Mouse (Mus musculus) spleen, adult 12 weeks (tissue): Measurements from ENCODE around the gene Gucy1b2.
A peak's percentile ranks its signal among the peaks of the same experiment; 100 is the strongest.

ENCODE experiments used
- DNase-seq: peaks from one replicate; pipeline ENCODE4 v3.0.0; 2022; ENCODE audit warnings: low spot score

The Gucy1b2 gene

DNA sequence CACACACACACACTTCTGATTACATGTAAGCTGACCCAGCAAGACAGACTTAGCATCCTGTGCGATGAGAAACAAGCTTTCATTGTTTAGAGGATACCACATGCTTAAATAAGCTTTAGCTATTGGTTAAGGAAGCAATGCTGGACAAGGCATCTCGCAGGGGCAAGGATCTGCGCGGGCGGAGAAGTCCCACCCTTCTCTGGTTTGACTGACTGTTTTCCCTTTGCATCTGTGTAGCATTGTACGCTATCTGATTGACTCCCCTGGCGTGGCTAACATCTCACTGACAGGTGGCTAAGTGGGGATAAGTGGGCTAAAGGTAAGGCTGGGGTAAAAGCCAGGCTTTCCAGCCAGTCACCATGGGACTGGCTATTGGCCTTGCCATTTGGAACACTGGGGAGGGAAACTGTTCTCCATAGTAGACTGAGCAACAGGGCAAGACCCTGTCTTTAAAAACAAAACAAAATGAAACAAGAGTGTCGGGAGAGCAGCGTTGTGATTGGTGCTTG, at the start of gene Gucy1b2:
TSS of gene Gucy1b2 (minus strand) at position 51 of the 509 bp plus-strand sequence.
- no peak for DNase-seq

DNA sequence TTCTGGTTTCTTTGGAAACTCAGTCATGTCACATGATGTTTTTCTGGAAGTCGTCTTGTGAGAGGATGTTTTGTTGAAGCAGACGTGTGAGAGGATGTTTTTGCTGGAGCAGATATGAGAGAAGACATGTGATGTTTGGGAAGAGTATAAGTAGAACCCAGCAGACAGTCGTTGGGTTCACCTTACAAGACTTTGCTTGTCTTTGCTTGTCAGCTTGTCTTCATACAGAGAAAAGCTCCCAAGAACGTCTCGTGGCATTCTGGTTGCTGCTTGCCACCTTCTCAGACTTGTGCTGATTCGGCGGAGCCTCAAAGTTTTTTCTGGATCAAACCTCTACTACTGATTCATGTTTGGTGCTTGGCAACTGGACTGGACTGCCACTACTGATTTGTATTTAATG, 41.3 kb upstream of the Gucy1b2 start:
- DNase-seq = no peak

- DNase-seq = no peak
These were observed 40.4 kb upstream of the Gucy1b2 start for GRCm38 (mm10) chr14:62496501-62496900.

DNA sequence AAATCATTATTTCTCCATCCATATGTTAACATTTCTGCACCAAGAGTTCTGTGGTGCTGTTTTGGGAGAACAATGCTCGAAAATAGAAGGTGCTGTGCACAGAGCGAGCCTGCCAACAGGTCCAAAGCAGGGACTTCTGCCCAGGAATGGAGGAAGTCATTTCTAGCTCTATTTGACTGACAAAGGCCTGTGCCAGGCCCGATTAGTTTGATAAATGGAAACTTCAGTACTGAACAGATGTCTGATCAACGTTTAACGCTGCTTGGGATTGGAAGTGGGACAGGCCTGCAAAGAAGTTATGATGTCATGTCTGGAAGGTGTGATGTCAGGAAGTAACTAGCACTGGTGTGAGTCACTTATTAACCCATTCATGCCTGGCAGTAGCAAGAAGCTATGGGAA, 37.4 kb upstream of the Gucy1b2 start:
- DNase-seq = no peak

GRCm38 (mm10) chr14:62492196-62492850, 36.2 kb upstream of the Gucy1b2 start:
- DNase-seq = no peak

DNA sequence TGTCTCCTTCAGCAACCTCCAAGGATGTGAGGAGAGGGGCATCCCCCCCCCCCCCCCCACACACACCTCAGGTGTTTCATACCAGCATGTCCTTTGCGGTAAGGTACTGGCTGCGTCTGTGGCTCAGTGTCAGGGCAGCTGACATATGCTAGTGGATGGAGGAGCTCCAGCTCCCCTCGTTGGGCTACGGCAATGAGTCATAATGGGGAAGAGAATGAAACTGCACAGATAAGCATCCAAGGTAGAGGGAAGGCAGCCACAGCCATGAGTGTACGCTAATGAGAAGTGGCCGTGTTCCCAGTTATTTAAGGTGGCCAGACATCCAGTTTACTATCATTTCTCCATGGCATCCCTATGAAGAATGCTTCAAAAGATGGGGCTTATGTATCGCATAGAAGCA, 32.2 kb upstream of the Gucy1b2 start:
- no peak for DNase-seq

- no peak for DNase-seq
These were observed 25.3 kb upstream of the Gucy1b2 start for GRCm38 (mm10) chr14:62481381-62481780.

- no peak for DNase-seq
These were observed 23.3 kb upstream of the Gucy1b2 start for GRCm38 (mm10) chr14:62479395-62479794.

DNA sequence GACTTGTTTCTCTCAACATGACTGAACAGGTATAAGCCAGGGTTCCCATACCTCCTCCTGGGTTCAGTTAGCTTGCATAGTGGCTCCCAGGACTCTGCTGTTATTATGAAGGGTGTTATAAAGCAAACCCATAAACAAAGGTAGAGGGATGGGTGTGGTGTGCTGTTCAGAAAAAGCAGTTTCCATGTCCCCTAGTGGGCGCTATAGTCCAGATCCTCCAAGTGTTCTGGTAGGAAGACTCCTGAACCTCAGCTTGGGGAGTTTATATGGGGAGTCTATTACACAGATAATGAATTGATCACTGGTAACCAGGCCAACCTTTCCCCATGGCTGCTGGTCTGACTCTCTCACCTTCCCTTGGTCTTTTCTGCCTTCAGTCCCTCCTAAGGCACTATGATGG, 18.4 kb upstream of the Gucy1b2 start:
- DNase-seq = no peak

DNA sequence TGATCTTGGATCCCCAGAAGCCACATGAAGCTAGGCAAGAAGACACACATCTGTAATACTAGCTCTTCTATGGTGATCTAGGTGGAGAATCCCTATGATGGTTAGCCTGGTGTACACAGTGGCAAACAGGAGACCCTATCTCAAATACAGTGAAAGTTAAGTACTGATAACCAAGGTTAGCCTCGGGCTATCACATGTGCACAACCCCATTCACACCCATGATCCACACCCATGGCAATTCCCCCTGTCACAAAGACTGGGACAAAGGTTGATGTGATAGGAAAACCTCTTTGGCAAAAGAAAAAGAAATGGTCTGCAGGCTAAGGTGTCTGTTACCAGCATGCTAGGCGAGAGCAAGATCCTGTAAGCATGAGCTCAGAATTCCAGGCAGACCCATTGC, 16.0 kb upstream of the Gucy1b2 start:
- no peak for DNase-seq

DNA sequence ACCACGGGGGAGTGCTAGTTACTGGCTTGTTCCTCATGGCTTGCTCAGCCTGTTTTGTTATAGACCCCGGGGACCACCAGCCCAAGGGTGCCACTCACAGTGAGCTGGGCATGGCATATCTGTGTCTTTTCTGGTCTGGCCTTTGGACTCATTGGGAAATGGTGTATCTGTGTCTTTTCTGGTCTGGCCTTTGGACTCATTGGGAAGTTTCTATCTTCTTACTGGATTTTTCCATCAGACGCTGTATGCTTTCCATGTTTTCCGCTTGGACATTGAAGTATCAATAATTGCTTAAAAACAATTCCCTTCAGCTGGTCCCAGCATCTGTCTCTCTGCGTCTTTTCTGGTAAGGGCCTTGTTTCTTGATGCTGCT, 12.7 kb upstream of the Gucy1b2 start:
- DNase-seq = no peak

GRCm38 (mm10) chr14:62468119-62468752, 12.1 kb upstream of the Gucy1b2 start:
- no peak for DNase-seq

- DNase-seq = no peak
These were observed 8.9 kb upstream of the Gucy1b2 start for GRCm38 (mm10) chr14:62464966-62465365.

- no peak for DNase-seq
These were observed 3.5 kb upstream of the Gucy1b2 start for GRCm38 (mm10) chr14:62459541-62459940.

- peak; percentile 37 for DNase-seq
These were observed 1.5 kb upstream of the Gucy1b2 start for GRCm38 (mm10) chr14:62457420-62458181.

GRCm38 (mm10) chr14:62455570-62455879, 564 bp downstream of the Gucy1b2 start:
- no peak for DNase-seq

- DNase-seq = no peak
These were observed 1.1 kb downstream of the Gucy1b2 start for GRCm38 (mm10) chr14:62454760-62455569.

DNA sequence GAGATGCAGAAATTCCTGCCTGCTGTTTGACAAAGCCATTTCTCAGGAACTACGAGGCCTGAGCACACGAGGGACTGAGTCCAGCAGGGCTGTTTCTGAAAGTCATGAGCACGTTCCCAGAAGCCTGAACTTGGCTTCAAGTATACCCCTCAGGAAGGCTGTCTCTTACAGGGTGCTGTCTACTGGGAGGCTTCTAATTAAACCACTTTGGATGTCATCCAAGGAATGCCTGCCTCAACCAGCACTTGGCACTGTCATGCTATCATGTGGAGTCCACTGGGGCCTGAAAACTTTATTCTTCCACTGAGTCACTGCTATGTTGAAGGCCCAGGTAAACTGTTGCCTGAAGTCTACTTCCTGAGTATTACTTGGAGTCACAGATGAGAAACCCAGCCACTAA, 2.0 kb downstream of the Gucy1b2 start:
- DNase-seq = no peak

DNA sequence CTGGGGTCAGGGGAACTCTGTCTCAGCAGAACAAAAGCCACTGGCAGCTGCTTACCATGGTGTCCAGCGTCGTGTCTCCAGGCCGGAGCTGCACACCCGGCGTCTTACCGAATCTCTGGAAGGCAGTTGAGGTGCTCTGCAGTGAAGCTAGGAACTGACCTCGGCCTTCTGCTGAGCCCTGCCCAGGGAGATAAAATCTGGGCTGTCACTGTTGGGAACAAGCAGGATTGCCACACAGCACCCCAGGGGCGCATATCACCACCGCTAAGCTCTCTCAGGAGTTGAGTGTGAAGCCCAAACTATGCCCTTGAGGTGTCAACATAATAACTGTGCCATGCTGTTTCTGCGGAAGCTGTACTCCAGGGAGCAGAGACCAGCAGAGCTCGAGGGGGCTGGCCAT, 2.8 kb downstream of the Gucy1b2 start:
- DNase-seq = no peak

- DNase-seq = no peak
These were observed 5.4 kb downstream of the Gucy1b2 start for GRCm38 (mm10) chr14:62450706-62451105.

DNA sequence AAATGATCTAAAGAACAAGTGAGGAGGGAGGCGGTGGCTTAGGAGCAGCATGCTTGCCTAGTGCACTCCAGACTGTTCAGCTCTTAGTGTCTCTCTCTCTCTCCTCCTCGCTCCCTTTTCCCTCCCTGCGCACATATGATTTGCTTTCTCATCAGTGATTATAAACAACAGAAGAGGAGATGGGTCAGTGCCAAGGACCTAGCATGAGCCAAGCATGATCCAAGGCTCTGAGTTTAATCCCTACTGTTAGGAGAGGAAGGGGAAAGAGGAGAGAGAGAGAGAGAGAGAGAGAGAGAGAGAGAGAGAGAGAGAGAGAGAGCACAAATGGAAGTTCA, 8.9 kb downstream of the Gucy1b2 start:
- DNase-seq = no peak

GRCm38 (mm10) chr14:62446385-62447213, 9.5 kb downstream of the Gucy1b2 start:
- DNase-seq = no peak
